Mouse (Mus musculus) heart, postnatal 36 days (tissue): ENCODE data around the gene Krtap19-9b. TPM values are rescaled to one million over a fixed set of nuclear protein-coding genes. Genes with fewer than 3 reads are reported as not detected.

Experiments used
- DNase-seq, 2 experiments: peaks; one replicate each; pipeline ENCODE4 v3.0.0; 2021 to 2022
- intact Hi-C: fragments of 180-260 bp; cut with DNase I; formaldehyde crosslinking; loops from one replicate; pipeline ENCODE4 v1.15.1; 2025
- total RNA-seq, 2 experiments: library from RNA; stranded (reverse); gene quantifications; 2 replicates each; pipeline ENCODE4 v1.2.3; 2021

Krtap19-9b gene
- total RNA-seq, result not detected

- DNase-seq, result no peak
Measured at GRCm38 (mm10) chr16:88932165-88932564, at the start of gene Krtap19-9b. Gene Krtap19-9b, minus strand, starts transcription at chr16:88932265.

GRCm38 (mm10) chr16:88962773-88963172 lies 30.7 kb upstream of the Krtap19-9b start, which contains the start of gene Krtap16-3:
Gene Krtap16-3, minus strand, starts transcription at chr16:88962873.
- DNase-seq, result no peak
- intact Hi-C loops, result no loop called here

More at GRCm38 (mm10) chr16:88932165-88932564, at the start of gene Krtap19-9b:
- intact Hi-C loops, result no loop called here

- intact Hi-C loops, result no loop called here
- no peak for DNase-seq
Measured at GRCm38 (mm10) chr16:88941106-88941505, 9.0 kb upstream of the Krtap19-9b start.

DNA sequence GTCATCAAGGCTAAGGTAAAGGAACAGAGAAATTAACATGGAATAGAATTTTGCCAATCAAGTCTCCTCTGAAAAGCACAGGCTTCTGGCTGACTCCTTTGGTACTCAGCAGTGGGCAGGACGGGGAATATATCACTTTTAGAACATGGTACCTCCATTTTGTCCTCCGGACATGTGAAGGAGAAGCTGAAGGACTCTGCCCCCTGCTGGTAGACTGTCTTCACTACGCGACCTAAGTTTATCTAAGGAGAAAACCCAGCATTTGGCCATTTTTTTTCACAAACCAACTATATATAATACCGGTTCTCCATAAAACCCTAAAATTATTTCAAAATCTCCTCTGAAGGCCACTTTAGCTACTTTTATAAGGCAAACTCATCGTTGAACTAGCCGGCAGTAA lies 6.2 kb upstream of the Krtap19-9b start:
- DNase-seq, result no peak
- intact Hi-C loops, result no loop called here

DNA sequence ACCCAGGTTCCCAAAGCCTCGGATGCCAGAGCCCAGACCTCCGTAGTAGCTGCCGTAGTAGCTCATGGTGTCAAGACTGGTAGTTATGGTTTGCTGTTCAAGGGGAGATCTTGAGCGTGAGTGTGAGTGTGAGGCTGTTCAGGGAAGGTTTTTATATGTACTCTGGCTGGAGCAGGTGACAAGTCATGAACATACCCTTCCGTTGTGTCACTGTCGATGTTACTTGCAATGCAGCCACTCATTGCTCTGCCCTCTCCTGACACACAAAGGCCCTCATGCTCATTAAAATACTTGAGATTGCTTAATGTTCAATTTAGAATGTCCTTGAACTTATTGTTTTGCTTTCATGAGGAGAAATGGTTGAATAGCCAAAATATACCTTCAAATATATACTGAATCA lies 35.7 kb downstream of the Krtap19-9b start, which contains the start of gene Krtap19-5:
Gene Krtap19-5 (minus strand): TSS at position 101 of the 400 bp plus-strand sequence.
- intact Hi-C loops, result no loop called here
- DNase-seq, result no peak

DNA sequence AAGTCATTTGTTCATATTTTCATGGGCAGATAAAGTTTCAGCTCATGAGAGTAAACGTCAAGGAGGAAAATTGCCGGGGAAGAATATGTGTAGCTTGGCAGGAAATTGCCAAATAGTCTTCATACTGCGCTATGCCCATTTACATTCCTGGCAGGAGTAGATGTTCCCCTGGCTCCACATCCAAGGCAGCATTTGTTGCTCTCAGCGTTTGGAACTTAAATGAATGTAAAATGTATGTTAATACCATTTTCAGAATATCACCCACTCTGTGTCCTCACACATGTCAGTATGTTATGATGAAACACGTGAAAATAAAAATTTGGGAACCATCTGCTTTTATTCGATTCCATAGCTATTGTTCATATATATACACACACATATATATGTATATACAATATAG lies 45.2 kb downstream of the Krtap19-9b start:
- intact Hi-C loops, result no loop called here
- no peak for DNase-seq

DNA sequence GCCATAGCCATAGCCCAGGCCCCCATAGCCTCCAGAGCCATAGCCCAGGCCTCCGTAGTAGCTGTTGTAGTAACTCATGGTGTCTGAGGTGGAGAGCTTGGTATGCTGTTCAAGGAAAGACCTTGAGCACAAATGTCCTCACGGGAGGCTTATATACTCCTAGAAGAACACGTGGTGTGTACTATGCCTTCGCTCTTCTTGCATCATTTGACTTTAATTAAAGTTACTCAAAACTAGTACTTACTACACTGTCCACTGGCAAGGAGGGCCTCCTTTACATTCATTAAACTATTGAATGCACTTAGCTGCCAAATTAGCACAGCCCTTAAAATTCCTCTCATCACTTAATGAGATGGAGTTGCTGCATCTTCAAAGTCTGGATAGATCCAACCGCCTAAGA lies 47.1 kb downstream of the Krtap19-9b start, which contains the start of gene Krtap19-4:
Gene Krtap19-4 (minus strand): TSS at position 101 of the 400 bp plus-strand sequence.
- intact Hi-C loops, result no loop called here

More for the DNA sequence above, 47.1 kb downstream of the Krtap19-9b start, which contains the start of gene Krtap19-4:
- no peak for DNase-seq

Other genes starting within 250 kb of the Krtap19-9b start
- gene 2310061N02Rik, start 224.3 kb downstream of the Krtap19-9b start, total RNA-seq, result not detected
- gene Krtap13-1, start 203.4 kb downstream of the Krtap19-9b start, total RNA-seq, result not detected
- gene Krtap13, start 180.6 kb downstream of the Krtap19-9b start, total RNA-seq, result not detected
- not detected for gene 2310034C09Rik, start 173.4 kb downstream of the Krtap19-9b start, total RNA-seq
- gene 2310057N15Rik, start 158.1 kb downstream of the Krtap19-9b start, total RNA-seq, result not detected
- gene Gm5965, start 154.4 kb downstream of the Krtap19-9b start, total RNA-seq, result not detected
- gene Gm20741, start 120.0 kb downstream of the Krtap19-9b start, total RNA-seq, result not detected
- gene Krtap15, start 112.0 kb downstream of the Krtap19-9b start, total RNA-seq, result not detected
- gene Krtap14, start 106.1 kb downstream of the Krtap19-9b start, total RNA-seq, result not detected
- not detected for gene Krtap19-1, start 62.9 kb downstream of the Krtap19-9b start, total RNA-seq
- gene Krtap19-2, start 58.0 kb downstream of the Krtap19-9b start, total RNA-seq, result not detected
- gene Krtap19-3, start 54.2 kb downstream of the Krtap19-9b start, total RNA-seq, result not detected
- gene Krtap19-4, start 47.2 kb downstream of the Krtap19-9b start, total RNA-seq, result not detected
- not detected for gene Krtap19-5, start 35.8 kb downstream of the Krtap19-9b start, total RNA-seq
- gene Krtap16-3, start 30.6 kb upstream of the Krtap19-9b start, total RNA-seq, result not detected
- gene Krtap22-2, start 78.5 kb upstream of the Krtap19-9b start, total RNA-seq, result not detected
- gene Gm10229, start 83.0 kb upstream of the Krtap19-9b start, total RNA-seq, result not detected
- not detected for gene Krtap6-1, start 99.4 kb upstream of the Krtap19-9b start, total RNA-seq
- not detected for gene Gm10228, start 109.2 kb upstream of the Krtap19-9b start, total RNA-seq
- gene Krtap6-5, start 115.6 kb upstream of the Krtap19-9b start, total RNA-seq, result not detected
- gene 1110025L11Rik, start 131.7 kb upstream of the Krtap19-9b start, total RNA-seq, result not detected
- gene Krtap6-3, start 151.8 kb upstream of the Krtap19-9b start, total RNA-seq, result not detected
- not detected for gene Gm6358, start 208.6 kb upstream of the Krtap19-9b start, total RNA-seq
- gene Gm10061, start 218.8 kb upstream of the Krtap19-9b start, total RNA-seq, result not detected
- gene Gm9789, start 225.7 kb upstream of the Krtap19-9b start, total RNA-seq, result not detected
- gene Gm7735, start 237.2 kb upstream of the Krtap19-9b start, total RNA-seq, result not detected
- not detected for gene 1110057P08Rik, start 242.5 kb upstream of the Krtap19-9b start, total RNA-seq